Mouse (Mus musculus) ovary, postnatal 10 days (tissue): ENCODE measurements at regions not wholly inside any gene's neighbourhood (a gene's known extent, or its start where the extent isn't known, plus 50 kb on each side); places are given as distances from the start of the nearest gene placed in this dataset.
"Not testable (repeated sequence)": the region's sequence is repeated elsewhere in the genome, so short reads cannot be mapped to it uniquely, and the experiment has no call there.

Experiments used
- DNase-seq: peaks from one replicate; pipeline ENCODE4 v3.0.0; 2022; ENCODE audit warnings: low spot score

DNA sequence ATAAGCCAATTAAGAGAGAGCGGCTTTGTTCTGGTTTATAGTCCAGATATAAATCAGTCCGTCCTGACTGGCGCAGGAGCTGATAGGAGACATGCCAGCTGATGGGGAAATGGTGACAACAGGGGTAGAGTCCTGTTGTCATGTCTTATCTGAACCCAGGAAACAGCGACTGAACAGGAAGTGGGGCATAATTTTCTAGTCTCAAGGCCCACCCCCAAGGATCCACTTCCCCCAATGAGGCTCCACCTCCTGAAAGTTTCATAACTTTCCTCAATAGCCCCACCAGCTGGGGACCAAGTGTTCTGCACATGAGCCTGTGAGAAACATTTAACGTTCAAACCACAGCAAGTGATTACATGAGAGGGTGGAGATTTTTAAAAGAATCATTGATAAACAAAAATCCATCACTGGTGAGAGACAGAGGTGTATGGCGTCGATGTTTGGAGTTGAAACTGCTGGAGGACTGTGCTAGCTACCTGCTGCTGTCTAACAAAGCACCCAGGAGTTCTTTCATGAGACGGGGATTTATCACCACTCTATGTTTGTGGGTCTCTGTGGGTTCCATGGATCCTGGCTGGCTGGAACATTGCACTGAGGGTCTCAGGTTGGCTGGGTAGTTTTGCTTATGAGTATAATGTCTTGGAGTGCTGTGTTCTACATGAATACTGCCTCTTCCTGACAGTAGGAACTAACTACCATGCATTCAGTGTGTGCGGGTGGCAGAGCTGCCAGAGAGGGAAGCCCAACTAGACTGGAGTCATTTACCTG lies 132.0 kb upstream of the Gadl1 start:
- no peak for DNase-seq

DNA sequence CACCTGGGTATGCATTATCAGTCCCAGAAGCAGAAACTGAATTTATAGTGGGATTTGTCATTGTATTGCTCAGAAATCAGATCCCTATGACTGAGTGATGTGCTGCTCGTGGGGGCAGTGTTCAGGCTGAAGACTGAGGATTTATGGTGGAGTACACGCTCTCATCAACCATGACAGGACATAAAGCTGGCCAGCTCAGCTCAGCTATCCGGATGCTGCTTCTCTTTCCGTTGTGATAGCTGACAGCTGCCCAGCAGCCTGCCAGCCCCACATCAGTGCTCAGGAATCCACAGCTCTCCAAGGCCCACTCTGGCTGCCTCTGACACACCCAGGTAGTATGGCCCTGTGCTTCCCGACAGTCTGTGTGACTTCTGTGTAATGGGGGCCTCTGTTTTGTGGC lies 130.4 kb upstream of the Gadl1 start:
- DNase-seq, result no peak

DNA sequence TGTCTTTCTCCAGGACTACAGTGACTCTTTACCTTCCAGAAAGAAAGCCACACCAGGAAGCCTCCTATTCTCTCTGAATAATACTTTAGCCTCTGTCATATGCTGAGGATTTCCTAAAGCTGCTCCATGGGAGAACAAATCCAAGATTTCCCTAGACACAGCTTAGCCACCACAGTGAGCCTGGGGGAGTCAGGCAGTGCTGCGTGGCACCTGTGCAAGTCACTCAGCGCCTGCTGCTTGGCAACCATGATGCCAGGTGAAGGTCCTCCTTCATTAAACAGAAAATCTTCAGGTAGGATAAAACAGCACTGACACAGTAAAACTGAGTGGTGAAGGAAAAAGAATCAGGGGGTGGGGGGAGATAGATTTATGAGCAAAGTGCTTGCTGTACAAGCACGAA lies 109.9 kb upstream of the Gadl1 start:
- DNase-seq, result no peak

DNA sequence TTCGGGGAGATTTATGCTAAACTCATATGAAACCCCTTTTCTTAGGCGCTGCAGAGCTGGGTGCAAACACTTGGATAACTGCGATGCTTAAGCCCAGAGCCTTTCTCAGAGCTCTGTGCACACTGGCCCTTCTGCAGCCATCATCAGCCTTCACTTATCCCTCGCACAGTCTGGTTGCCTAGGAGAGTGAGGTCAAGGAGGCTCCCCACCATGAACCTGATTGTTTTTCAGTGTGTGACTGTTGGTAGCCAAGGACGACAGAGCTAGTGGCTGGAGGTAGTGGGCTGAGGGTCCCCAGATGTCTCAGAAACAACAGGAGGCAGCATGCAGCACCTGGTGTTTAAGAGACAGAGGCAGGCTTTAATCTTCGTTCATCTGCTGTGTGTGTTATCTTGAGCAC lies 108.6 kb upstream of the Gadl1 start:
- no peak for DNase-seq

DNA sequence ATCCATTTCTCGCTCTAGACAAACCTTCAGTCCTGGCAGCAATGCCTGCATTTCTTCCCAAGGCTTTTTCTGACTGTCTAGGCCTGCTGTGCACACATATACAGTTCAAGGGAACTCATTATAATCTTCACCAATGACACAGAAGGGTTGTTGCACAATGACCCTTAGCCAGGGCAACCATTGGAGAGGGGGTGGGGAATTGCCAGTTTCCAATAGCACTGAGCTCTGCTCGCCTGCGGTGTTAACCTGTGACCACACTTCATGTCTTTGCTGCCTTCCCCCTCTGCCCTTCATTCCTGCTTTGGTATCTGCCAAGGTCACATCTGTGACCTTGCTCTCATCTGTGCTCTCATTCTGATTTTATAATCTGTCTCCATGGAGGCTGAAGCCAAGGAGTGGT lies 106.2 kb upstream of the Gadl1 start:
- DNase-seq, result no peak

DNA sequence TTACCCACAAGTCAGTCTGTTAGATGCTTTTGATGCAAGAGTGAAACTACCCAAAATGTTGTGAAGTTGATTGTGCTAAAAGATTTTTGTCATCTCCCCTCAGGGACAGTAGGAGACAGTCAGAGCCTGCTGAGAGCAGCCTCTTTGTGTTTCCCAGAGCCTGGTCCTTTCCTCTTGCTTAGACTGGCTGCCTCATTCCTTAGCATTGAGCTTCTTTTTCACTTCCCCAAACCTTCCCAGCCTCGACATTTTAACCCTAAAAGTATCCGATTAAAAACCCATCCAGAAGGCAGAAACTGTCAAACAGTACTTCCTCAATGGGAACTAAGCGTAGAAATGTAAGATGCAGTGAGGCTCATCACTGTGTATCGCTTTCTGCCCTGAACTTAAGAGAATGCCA lies 104.0 kb upstream of the Gadl1 start:
- DNase-seq, result no peak

DNA sequence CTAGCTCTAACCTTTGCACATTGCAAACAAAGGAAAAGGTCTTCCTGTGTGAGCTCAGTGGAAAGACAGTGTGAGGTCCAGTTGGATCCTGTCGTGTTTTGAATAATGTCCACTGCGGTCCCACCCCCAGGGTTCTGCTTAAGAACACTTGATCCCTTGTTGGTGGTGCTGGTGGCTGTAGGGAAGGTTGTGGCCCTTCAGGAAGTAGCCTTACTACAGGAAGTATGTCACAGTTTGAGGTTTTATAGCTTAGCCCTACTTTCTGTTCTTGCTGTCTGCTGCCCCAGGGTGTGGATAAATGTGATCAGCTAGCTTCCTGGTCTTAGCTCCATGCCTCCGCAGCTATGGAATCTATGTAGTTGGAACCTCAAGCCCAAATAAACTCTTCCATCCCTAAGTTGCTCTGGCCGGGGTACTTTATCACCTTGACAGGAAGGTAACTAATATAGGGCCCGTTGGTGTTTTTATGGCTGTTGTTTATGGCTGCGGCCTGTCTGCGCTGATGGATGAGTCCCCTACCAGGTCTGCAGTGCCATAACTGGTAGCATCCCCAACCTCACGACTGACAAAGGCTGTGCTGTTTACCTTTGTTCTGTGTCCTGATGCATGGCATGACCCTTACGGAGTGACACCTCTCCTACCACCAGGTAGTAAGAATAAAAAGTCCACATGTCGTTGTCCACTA lies 103.1 kb upstream of the Gadl1 start:
- DNase-seq, result no peak

DNA sequence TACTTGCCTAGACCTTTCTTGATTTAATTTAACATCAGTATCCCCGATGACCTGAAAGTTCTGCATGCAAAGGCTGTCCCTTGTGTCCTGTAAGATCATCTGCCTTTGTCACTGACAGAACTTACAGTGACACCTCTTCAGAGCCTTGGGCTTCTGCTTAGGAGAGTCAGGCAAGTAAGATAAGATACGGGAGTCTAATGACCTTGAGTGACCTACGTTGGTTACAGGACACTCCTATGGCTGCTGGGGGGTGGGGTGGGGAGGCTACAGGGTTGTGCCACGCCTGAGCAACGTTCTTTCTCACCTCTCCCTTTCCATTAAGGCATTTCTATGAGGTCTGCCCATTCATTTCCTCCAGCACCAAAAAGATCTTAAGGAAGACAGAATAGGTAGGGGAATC lies 69.1 kb upstream of the Gadl1 start:
- DNase-seq, result no peak

DNA sequence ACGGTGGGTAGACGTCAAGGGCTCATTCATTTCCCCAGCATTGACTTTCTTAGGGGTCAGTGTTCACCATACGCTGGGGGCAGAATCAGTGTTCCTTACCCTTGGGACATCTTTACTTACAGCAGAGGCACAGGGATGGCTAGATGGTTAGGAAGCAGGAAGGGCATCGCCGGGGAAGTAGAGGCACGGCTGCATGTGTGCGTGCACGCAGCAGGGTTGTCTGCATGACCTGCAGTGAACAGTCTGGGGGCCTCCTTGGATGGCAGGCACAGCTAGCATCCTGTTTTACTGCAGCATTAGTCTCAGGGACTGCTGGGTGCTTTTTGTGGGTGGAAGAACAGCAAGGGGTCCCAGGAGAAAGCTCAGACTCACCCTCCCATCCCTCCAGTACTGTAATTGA lies 68.5 kb upstream of the Gadl1 start:
- DNase-seq, result no peak

DNA sequence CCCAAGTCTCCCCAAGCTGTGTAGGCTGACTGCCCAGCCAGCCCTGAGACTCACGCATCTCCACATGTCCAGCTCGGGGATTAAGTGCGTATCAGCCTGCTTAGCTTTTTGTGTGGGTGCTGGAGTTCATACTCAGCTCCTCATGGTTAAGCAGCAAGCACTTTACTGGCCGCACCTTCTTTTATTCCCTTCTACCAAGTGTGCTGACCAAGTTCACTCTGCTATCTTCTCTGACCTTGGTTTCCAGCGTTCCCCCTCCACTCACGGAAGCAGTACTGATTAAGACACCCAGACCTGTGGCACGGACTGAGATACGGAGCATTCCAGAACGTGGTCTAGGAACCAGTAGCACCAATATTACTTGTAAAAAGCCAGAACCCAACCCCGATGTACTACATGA lies 67.6 kb upstream of the Gadl1 start:
- no peak for DNase-seq

DNA sequence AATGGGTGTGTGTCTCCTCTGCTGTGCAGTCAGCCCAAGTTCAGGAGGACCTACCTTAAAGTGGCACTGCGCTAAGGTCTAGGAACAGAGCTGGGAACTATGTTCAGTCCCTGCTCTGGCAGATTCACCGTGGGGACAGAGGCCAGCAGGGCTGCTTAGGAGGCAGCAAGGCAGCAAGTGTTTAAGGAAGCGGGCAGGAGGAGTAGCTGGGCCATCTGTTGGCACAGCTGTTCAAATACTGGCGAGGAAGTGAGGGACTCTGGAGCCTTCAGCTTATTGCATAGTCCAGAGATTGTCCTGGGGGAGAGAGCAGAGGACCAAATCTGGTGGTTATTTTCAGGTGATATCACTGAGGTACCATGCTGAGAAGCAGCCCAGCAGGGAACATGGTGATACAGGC lies 64.9 kb upstream of the Gadl1 start:
- no peak for DNase-seq

DNA sequence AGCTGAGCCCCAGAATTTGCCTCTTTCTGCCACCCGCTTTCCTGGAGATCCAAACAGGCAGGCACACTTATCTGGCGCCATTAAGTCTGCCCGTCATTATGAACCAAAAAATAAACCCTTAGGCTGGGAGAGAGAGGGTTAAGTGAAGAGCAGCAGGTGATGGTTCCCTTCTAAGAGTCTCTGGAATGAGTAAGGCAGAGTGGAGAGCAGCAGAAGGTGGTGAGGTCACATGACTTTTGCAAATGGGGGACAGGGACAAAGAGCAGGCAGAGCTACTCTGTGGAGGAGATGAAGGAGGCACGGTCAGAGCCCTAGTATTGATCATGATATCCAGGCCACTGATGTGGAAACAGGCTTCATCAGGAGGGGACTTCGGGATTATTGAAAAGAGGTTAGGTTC lies 64.2 kb upstream of the Gadl1 start:
- DNase-seq, result no peak

DNA sequence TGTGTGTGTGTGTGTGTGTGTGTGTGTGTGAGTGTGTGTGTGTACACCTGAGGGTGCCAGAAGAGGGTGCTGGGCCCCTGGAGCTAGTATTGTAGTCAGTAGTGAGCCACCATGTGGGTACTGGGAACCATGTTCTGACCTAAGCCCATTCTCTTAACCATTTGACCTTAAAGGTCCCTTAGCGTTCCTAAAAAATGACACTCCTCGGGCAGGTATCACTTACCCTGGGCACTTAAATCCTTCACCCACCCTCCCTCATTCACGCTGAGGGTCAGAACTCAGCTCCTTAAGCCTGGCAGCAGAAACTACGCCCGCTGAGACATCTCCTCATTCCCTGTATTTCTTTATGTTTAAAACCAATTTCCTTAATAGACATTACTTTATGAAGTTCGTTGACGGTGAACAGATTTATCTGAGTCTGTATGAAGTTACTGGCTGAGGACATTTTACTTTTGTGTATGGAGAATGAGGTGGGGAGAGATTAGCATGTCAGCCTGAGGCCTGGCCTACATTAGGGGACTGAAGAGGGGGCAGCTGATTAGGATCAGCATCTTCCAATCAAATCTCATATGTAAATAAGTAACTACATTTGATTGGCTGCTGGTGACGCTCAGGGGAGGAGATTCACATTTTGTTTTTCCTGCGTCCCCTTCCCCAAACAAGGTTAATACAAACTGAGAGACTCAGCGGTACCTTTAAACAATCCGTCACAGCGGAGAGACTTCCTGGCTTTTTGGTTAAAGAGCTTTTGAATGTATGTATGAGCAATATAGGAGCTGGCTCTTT lies 61.8 kb upstream of the Gadl1 start:
- no peak for DNase-seq

DNA sequence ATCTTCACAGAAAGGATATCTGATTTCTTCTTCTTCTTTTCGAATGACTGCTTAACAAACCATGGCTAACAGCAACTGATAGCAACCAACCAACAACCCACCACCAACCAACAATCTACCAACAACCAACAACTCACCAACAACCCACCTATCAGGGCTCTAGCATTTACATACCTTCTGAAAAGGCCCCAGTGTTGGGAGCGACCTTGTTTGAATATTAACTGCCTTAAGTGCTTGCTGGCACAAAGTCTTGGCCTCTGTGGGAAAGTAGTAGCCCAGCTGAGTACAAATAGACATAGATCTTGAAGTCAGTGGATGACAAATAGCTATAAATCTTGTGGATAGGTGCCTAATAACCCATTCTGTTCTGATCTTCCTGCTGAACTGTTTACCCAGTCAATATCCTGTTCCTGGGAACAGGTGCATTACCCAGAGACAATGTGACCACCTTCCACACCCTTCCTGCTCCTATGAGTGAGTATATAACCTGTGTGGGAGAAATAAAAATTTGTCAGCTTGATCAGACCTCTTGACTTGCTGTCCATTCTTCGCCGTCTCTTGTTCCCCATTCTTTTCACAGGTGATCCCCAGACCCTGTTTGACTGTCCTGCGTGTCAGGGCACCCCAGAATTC lies 55.9 kb upstream of the Gadl1 start:
- not testable (repeated sequence) for DNase-seq

DNA sequence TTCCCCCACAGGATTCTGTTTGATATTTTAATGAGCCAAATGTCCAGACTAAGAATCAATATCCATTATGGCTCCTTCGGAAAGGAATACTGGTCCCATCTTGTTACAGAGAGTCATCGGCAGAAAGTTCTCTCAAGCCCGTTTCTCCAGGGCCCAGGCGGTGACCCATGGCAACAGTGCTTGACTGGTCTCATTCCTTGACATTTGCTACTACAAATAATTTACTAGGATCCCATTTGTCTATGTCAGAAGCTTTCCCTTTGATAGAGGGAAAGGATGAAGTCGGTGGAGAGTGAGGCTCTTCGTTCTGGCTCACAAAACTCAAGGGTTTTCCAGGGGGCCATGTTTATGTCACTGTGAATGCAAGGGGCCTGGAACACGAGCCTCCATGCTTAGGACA lies 52.0 kb upstream of the Gadl1 start:
- DNase-seq, result no peak

DNA sequence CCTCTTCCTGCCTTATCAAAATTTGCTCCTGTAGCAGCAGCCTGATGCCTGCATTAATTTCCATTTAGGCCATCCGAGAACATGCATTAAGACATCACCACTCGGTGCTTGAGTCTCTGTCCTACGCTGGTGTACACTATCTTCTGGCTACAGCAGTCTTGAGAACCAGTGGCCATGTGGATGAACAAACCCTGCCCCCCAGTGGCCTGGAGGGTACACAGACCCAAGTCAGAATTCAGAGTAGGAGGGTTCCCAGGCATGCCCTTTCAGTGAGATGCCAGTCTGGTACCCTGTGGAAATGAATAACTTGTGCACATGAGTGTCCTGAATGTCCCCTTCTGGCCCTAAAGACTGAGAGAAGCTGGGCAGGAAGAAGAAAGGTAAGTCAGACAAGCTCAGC lies 50.4 kb upstream of the Gadl1 start:
- DNase-seq, result no peak
